Mouse (Mus musculus): ENCODE measurements around the gene Tifa.

GRCm38 (mm10) chr3:127787032-127787431 lies 2.6 kb upstream of the Tifa start:
- TF ChIP-seq MAFK (IDR thresholded peaks at IDR 0.05; ENCODE audit: insufficient read depth, low read depth, low read length), result no peak
- no peak for TF ChIP-seq HCFC1 (IDR thresholded peaks at IDR 0.05; ENCODE audit: borderline replicate concordance, insufficient read depth, low read length)
- no peak for TF ChIP-seq ZC3H11A (IDR thresholded peaks at IDR 0.05; ENCODE audit: borderline replicate concordance, low read depth, low read length)
- TF ChIP-seq ZNF384 (IDR thresholded peaks at IDR 0.05; ENCODE audit: low read depth, low read length), result no peak
- TF ChIP-seq CHD2 (IDR thresholded peaks at IDR 0.05; ENCODE audit: low read depth, low read length), result no peak

Measured in ES-E14 (cell line).